Mouse (Mus musculus): ENCODE data around the gene Gm6899. TPM values are rescaled to one million over a fixed set of nuclear protein-coding genes. Genes with fewer than 3 reads are reported as not detected.
A peak's percentile ranks its signal among the peaks of the same experiment; 100 is the strongest.

The Gm6899 gene
- not detected in 2 replicates for polyA plus RNA-seq (2015; fragmentation: Nextera tagmentation; extraction: Ambion mirVana)

GRCm38 (mm10) chr11:26593061-26594059 lies at the start of gene Gm6899, which contains the start of gene Vrk2:
TSS of gene Gm6899 (plus strand) at chr11:26593241.
TSS of gene Vrk2 (minus strand) at chr11:26593999.
- peak; percentile 97 for ATAC-seq (ENCODE audit: low read depth)
- WGBS, result under 1% methylated on average over 60 of the region's 60 CpGs
- peak within 1 kb of the TSS; percentile 62 for H3K4me3 ChIP-seq
- H3K9ac ChIP-seq, result peak within 1 kb of the TSS; percentile 75
- no peaks in the 10 kb centered on the region for H3K9me3 ChIP-seq
- 0 out of 2 replicates have a peak, but pooled peaks cover 5% of the 10 kb centered on the region for H3K27me3 ChIP-seq
- peak within 1 kb of the TSS; percentile 94 for H3K4me2 ChIP-seq
- peaks cover 9% of the 10 kb centered on the region; the same call in 1 of the 2 replicates for H3K4me1 ChIP-seq (replicated peaks)
- 0 out of 2 replicates have a peak within 1 kb of the TSS, but pooled peaks have one; percentile 33 for H3K27ac ChIP-seq (replicated peaks)
- H3K36me3 ChIP-seq, result no peaks in the 10 kb centered on the region

GRCm38 (mm10) chr11:26551551-26551950 lies 41.5 kb upstream of the Gm6899 start:
- Histone ChIP-seq H3K4me2 (no peak overlapping the region), H3K9ac (no peak overlapping the region), H3K27ac (replicated peaks) (no peak overlapping the region), H3K9me3 (no peaks in the 10 kb centered on the region), H3K36me3 (no peaks in the 10 kb centered on the region), H3K4me1 (replicated peaks) (no peaks in the 10 kb centered on the region), H3K27me3 (no peaks in the 10 kb centered on the region), H3K4me3 (no peak overlapping the region)
- no peak for ATAC-seq (ENCODE audit: low read depth)
- 93% methylated on average over 3 of the region's 3 CpGs for WGBS

GRCm38 (mm10) chr11:26585409-26586366 lies 7.4 kb upstream of the Gm6899 start:
- no peaks in the 10 kb centered on the region for H3K4me1 ChIP-seq (replicated peaks)
- H3K4me3 ChIP-seq, result no peak overlapping the region
- H3K9me3 ChIP-seq, result no peaks in the 10 kb centered on the region
- no peaks in the 10 kb centered on the region for H3K36me3 ChIP-seq
- H3K9ac ChIP-seq, result no peak overlapping the region
- H3K27me3 ChIP-seq, result no peaks in the 10 kb centered on the region
- WGBS, result 63% methylated on average over 17 of the region's 17 CpGs
- no peak for ATAC-seq (ENCODE audit: low read depth)
- H3K27ac ChIP-seq (replicated peaks), result no peak overlapping the region
- H3K4me2 ChIP-seq, result no peak overlapping the region

- ATAC-seq (ENCODE audit: low read depth), result no peak
- no peaks in the 10 kb centered on the region for H3K27me3 ChIP-seq
- H3K36me3 ChIP-seq, result no peaks in the 10 kb centered on the region
- H3K27ac ChIP-seq (replicated peaks), result no peak overlapping the region
- H3K4me3 ChIP-seq, result no peak overlapping the region
- H3K9me3 ChIP-seq, result no peaks in the 10 kb centered on the region
- no peaks in the 10 kb centered on the region for H3K4me1 ChIP-seq (replicated peaks)
- 78% methylated on average over 6 of the region's 6 CpGs for WGBS
- H3K4me2 ChIP-seq, result no peak overlapping the region
- H3K9ac ChIP-seq, result no peak overlapping the region
Observed at GRCm38 (mm10) chr11:26586367-26587183, 6.5 kb upstream of the Gm6899 start.

- Histone ChIP-seq H3K36me3 (no peaks in the 10 kb centered on the region), H3K27ac (replicated peaks) (no peak overlapping the region), H3K4me2 (no peak overlapping the region), H3K4me1 (replicated peaks) (no peaks in the 10 kb centered on the region), H3K27me3 (no peaks in the 10 kb centered on the region), H3K9me3 (no peaks in the 10 kb centered on the region), H3K4me3 (no peak overlapping the region), H3K9ac (no peak overlapping the region)
- 95% methylated on average over 1 of the region's 1 CpGs for WGBS
- ATAC-seq (ENCODE audit: low read depth), result no peak
Observed at GRCm38 (mm10) chr11:26587184-26587524, 5.9 kb upstream of the Gm6899 start.

GRCm38 (mm10) chr11:26592395-26593053 lies 517 bp upstream of the Gm6899 start:
- no peaks in the 10 kb centered on the region for H3K36me3 ChIP-seq
- peaks cover 9% of the 10 kb centered on the region; the same call in 1 of the 2 replicates for H3K4me1 ChIP-seq (replicated peaks)
- H3K9ac ChIP-seq, result peak overlapping the region; percentile 75
- H3K4me3 ChIP-seq, result peak overlapping the region; percentile 62
- 27% methylated on average over 6 of the region's 6 CpGs for WGBS
- H3K4me2 ChIP-seq, result peak overlapping the region; percentile 94
- H3K9me3 ChIP-seq, result no peaks in the 10 kb centered on the region
- H3K27me3 ChIP-seq, result 0 out of 2 replicates have a peak, but pooled peaks cover 5% of the 10 kb centered on the region
- ATAC-seq (ENCODE audit: low read depth), result no peak
- H3K27ac ChIP-seq (replicated peaks), result no peak overlapping the region

GRCm38 (mm10) chr11:26594487-26594886 lies 1.4 kb downstream of the Gm6899 start:
- Histone ChIP-seq H3K4me1 (replicated peaks) (peaks cover 9% of the 10 kb centered on the region; the same call in 1 of the 2 replicates), H3K9me3 (no peaks in the 10 kb centered on the region), H3K4me2 (no peak overlapping the region), H3K9ac (no peak overlapping the region), H3K27ac (replicated peaks) (no peak overlapping the region), H3K4me3 (no peak overlapping the region), H3K36me3 (no peaks in the 10 kb centered on the region), H3K27me3 (0 out of 2 replicates have a peak, but pooled peaks cover 5% of the 10 kb centered on the region)
- no peak for ATAC-seq (ENCODE audit: low read depth)
- WGBS, result 50% methylated on average over 1 of the region's 1 CpGs

GRCm38 (mm10) chr11:26596186-26596585 lies 3.1 kb downstream of the Gm6899 start:
- Histone ChIP-seq H3K9me3 (no peaks in the 10 kb centered on the region), H3K4me1 (replicated peaks) (peaks cover 9% of the 10 kb centered on the region; the same call in 1 of the 2 replicates), H3K36me3 (no peaks in the 10 kb centered on the region), H3K4me2 (no peak overlapping the region), H3K9ac (no peak overlapping the region), H3K27me3 (0 out of 2 replicates have a peak, but pooled peaks cover 5% of the 10 kb centered on the region), H3K27ac (replicated peaks) (no peak overlapping the region), H3K4me3 (no peak overlapping the region)
- no peak for ATAC-seq (ENCODE audit: low read depth)
- 98% methylated on average over 1 of the region's 1 CpGs for WGBS

GRCm38 (mm10) chr11:26597145-26597544 lies 4.1 kb downstream of the Gm6899 start:
- H3K9me3 ChIP-seq, result no peaks in the 10 kb centered on the region
- 86% methylated on average over 6 of the region's 6 CpGs for WGBS

GRCm38 (mm10) chr11:26597761-26598160 lies 4.7 kb downstream of the Gm6899 start:
- peaks cover 3% of the 10 kb centered on the region; the same call in 1 of the 2 replicates for H3K4me1 ChIP-seq (replicated peaks)
- no peak overlapping the region for H3K27ac ChIP-seq (replicated peaks)
- 80% methylated on average over 6 of the region's 6 CpGs for WGBS

More at GRCm38 (mm10) chr11:26597145-26597544, 4.1 kb downstream of the Gm6899 start:
- Histone ChIP-seq H3K36me3 (no peaks in the 10 kb centered on the region), H3K4me1 (replicated peaks) (peaks cover 9% of the 10 kb centered on the region; the same call in 1 of the 2 replicates), H3K27ac (replicated peaks) (no peak overlapping the region), H3K27me3 (0 out of 2 replicates have a peak, but pooled peaks cover 5% of the 10 kb centered on the region), H3K4me3 (no peak overlapping the region), H3K4me2 (no peak overlapping the region), H3K9ac (no peak overlapping the region)
- no peak for ATAC-seq (ENCODE audit: low read depth)

More at GRCm38 (mm10) chr11:26597761-26598160, 4.7 kb downstream of the Gm6899 start:
- Histone ChIP-seq H3K9me3 (no peaks in the 10 kb centered on the region), H3K27me3 (no peaks in the 10 kb centered on the region), H3K4me2 (no peak overlapping the region), H3K36me3 (no peaks in the 10 kb centered on the region), H3K4me3 (no peak overlapping the region), H3K9ac (no peak overlapping the region)
- no peak for ATAC-seq (ENCODE audit: low read depth)

Data from neural tube, embryonic 13.5 days (tissue).